Mouse (Mus musculus) urinary bladder, postnatal 0 days (tissue): ENCODE measurements around the gene Tinagl1. TPM values are rescaled to one million over a fixed set of nuclear protein-coding genes. Genes with fewer than 3 reads are reported as not detected.

Experiments
- polyA plus RNA-seq: library from polyadenylated mRNA; unstranded; fragments of >200 nt; fragmentation: Nextera tagmentation; extraction: Ambion mirVana; gene quantifications from 2 replicates; pipeline ENCODE4 v1.2.1, GENCODE M21; 2015

Tinagl1 gene
- polyA plus RNA-seq, result 962 and 1,015 TPM in 2 replicates

DNA sequence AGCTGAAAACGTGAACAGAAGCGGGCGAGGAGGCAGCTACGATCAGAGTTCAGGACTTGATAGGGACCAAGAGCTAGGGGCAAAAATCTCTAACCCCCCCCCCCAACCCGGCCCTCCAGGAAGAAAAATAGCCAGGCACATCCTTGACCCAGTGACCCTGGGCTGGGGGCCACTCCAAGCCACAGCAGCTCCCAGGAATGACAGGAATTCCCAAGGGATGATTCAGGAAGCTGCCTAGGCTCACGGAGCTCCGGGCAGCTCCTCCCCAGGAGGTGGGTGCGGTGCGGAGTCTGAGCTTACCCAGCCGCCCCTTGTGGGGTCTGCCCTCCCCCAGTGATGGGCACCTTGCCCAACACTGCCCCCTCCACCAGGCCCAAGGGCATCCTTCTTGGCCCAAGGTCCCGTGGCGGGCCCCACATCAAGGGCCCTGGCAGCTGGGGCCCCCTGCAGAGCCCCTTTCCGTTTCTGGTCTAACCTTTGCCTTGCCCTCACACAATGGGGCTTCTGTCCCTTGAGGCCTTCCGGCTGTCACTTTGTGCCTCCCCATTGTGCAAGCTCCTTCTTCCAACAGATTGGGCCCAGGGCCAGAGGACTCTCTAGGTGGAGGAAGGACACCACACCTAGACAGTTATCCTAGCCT lies at the start of gene Tinagl1:
Gene Tinagl1, minus strand, starts transcription at position 51 of the 640 bp plus-strand sequence.

GRCm38 (mm10) chr4:130222179-130222578 lies 47.3 kb upstream of the Tinagl1 start, which contains the start of gene Gm853:
Gene Gm853, minus strand, starts transcription at chr4:130222401.

GRCm38 (mm10) chr4:130139214-130139492 lies 35.8 kb downstream of the Tinagl1 start, which contains the start of gene Hcrtr1:
Gene Hcrtr1, minus strand, starts transcription at chr4:130139359.

Other genes starting within 250 kb of the Tinagl1 start
- gene Spocd1, start 245.9 kb downstream of the Tinagl1 start, polyA plus RNA-seq, result 0.04 and 0.05 TPM in 2 replicates
- gene Adgrb2, start 190.3 kb downstream of the Tinagl1 start, polyA plus RNA-seq, result 0.79 and 0.88 TPM in 2 replicates
- 94.4 and 102 TPM in 2 replicates for gene Col16a1, start 127.3 kb downstream of the Tinagl1 start, polyA plus RNA-seq
- 56.3 and 63.0 TPM in 2 replicates for gene Pef1, start 72.6 kb downstream of the Tinagl1 start, polyA plus RNA-seq
- 2.3 TPM in 2 replicates for gene Hcrtr1, start 35.8 kb downstream of the Tinagl1 start, polyA plus RNA-seq
- not detected in 2 replicates for gene Gm853, start 47.3 kb upstream of the Tinagl1 start, polyA plus RNA-seq
- 43.7 and 50.2 TPM in 2 replicates for gene Serinc2, start 104.1 kb upstream of the Tinagl1 start, polyA plus RNA-seq
- gene Fabp3, start 133.5 kb upstream of the Tinagl1 start, polyA plus RNA-seq, result 24.4 and 26.8 TPM in 2 replicates
- 0.64 and 0.70 TPM in 2 replicates for gene Gm10570, start 133.6 kb upstream of the Tinagl1 start, polyA plus RNA-seq
- gene Zcchc17, start 184.8 kb upstream of the Tinagl1 start, polyA plus RNA-seq, result 37.7 and 45.6 TPM in 2 replicates
- gene Snrnp40, start 185.0 kb upstream of the Tinagl1 start, polyA plus RNA-seq, result 52.4 and 53.9 TPM in 2 replicates